Mouse (Mus musculus) embryonic facial prominence, embryonic 13.5 days (tissue): ENCODE measurements around the gene Slc22a21. TPM values are rescaled to one million over a fixed set of nuclear protein-coding genes. Genes with fewer than 3 reads are reported as not detected.

ENCODE experiments used
- polyA plus RNA-seq: library from polyadenylated mRNA; unstranded; fragments of >200 nt; fragmentation: Nextera tagmentation; extraction: Ambion mirVana; gene quantifications from 2 replicates; pipeline ENCODE4 v1.2.1, GENCODE M21; 2015

Gene Slc22a21
- polyA plus RNA-seq, 1 experiment from 2014 or later: 4.4 TPM

Other genes starting within 250 kb of the Slc22a21 start
- gene Irf1, start 210.3 kb downstream of the Slc22a21 start, polyA plus RNA-seq: 8.6 and 9.5 TPM in 2 replicates
- gene Gm17334, start 207.1 kb downstream of the Slc22a21 start, polyA plus RNA-seq: not detected in 2 replicates
- 0.40 TPM in 1 of 2 replicates, not detected in the other for gene Gm12216, start 121.1 kb downstream of the Slc22a21 start, polyA plus RNA-seq
- gene Slc22a5, start 88.7 kb downstream of the Slc22a21 start, polyA plus RNA-seq: 8.8 and 8.9 TPM in 2 replicates
- gene Slc22a4, start 47.8 kb upstream of the Slc22a21 start, polyA plus RNA-seq: 2.9 and 3.9 TPM in 2 replicates
- gene Pdlim4, start 88.7 kb upstream of the Slc22a21 start, polyA plus RNA-seq: 168 and 172 TPM in 2 replicates
- 68.2 and 76.4 TPM in 2 replicates for gene P4ha2, start 119.8 kb upstream of the Slc22a21 start, polyA plus RNA-seq